Mouse (Mus musculus): ENCODE results near the gene Strap.

DNA sequence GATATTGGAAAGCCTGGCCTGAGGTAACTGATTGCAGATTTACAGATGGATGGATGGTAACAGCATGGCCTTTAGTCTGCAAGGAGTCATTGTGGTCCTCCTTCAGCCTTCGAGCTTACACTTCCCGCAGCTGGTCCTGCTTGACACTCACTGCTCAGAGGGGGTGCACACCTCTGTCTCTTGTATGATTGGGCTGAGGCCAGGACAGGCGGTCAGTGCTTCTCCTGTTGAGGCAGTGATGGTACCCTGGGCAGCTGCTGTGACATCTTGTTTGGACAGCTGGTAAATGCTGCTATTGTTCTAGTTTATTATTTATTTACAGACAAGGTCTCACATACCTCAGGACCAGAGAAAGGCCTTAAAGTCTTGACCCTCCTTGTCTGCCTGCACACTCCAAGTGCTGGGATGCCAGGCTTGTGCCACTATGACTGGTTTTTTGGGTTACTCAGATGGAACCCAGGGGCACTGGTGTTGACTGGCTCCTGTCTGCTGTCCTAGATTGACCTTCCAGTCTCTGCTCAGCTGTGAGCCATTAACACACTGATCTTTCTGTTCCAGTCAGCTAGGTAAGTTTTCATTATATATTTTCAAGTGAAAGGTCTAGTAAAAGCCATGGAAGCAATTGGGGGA is 36.9 kb downstream of the Strap start:
- TF ChIP-seq CTCF (IDR thresholded peaks at IDR 0.05; ENCODE audit: insufficient read depth, low read depth, low read length) (no peak), POLR2A (IDR thresholded peaks at IDR 0.05; ENCODE audit: insufficient read depth, low read depth, low read length) (no peak)
